Mouse (Mus musculus): ENCODE data around the gene Plekha5.
"Not testable (repeated sequence)": the region's sequence is repeated elsewhere in the genome, so short reads cannot be mapped to it uniquely, and the experiment has no call there.

Gene Plekha5

GRCm38 (mm10) chr6:140576961-140577821 lies 153.3 kb downstream of the Plekha5 start:
- in situ Hi-C loops (cut with MboI, MseI), result no loop called here

- in situ Hi-C loops (cut with MboI, MseI), result no loop called here
These were observed 153.9 kb downstream of the Plekha5 start for GRCm38 (mm10) chr6:140577822-140578170.

- in situ Hi-C loops (cut with MboI, MseI), result not testable (repeated sequence)
These were observed 155.1 kb downstream of the Plekha5 start for GRCm38 (mm10) chr6:140578985-140579384.

- in situ Hi-C loops (cut with MboI, MseI), result no loop called here
These were observed 156.3 kb downstream of the Plekha5 start for GRCm38 (mm10) chr6:140580170-140580569.

- in situ Hi-C loops (cut with MboI, MseI), result no loop called here
These were observed 162.9 kb downstream of the Plekha5 start for GRCm38 (mm10) chr6:140586714-140587259.

GRCm38 (mm10) chr6:140591331-140591730 lies 167.5 kb downstream of the Plekha5 start:
- in situ Hi-C loops (cut with MboI, MseI), result no loop called here

- in situ Hi-C loops (cut with MboI, MseI), result no loop called here
These were observed 168.9 kb downstream of the Plekha5 start for GRCm38 (mm10) chr6:140592713-140593112.

GRCm38 (mm10) chr6:140593420-140594170 lies 169.7 kb downstream of the Plekha5 start:
- in situ Hi-C loops (cut with MboI, MseI), result no loop called here

- in situ Hi-C loops (cut with MboI, MseI), result loop anchor here (5.0 kb wide), 1 partner anchor 33 kb away; no protein-coding TSS in a partner anchor
These were observed 171.7 kb downstream of the Plekha5 start for GRCm38 (mm10) chr6:140595551-140595950.

GRCm38 (mm10) chr6:140597381-140598329 lies 173.8 kb downstream of the Plekha5 start:
- in situ Hi-C loops (cut with MboI, MseI), result loop anchor here (5.0 kb wide), 1 partner anchor 35 kb away; no protein-coding TSS in a partner anchor

- in situ Hi-C loops (cut with MboI, MseI), result loop anchor here (5.0 kb wide), 1 partner anchor 36 kb away; no protein-coding TSS in a partner anchor
These were observed 174.7 kb downstream of the Plekha5 start for GRCm38 (mm10) chr6:140598516-140598915.

- in situ Hi-C loops (cut with MboI, MseI), result loop anchor here (5.0 kb wide), 1 partner anchor 37 kb away; no protein-coding TSS in a partner anchor
These were observed 175.5 kb downstream of the Plekha5 start for GRCm38 (mm10) chr6:140599337-140599736.

GRCm38 (mm10) chr6:140600671-140601070 lies 176.8 kb downstream of the Plekha5 start:
- in situ Hi-C loops (cut with MboI, MseI), result not testable (repeated sequence)

- in situ Hi-C loops (cut with MboI, MseI), result no loop called here
These were observed 177.3 kb downstream of the Plekha5 start for GRCm38 (mm10) chr6:140601175-140601574.

GRCm38 (mm10) chr6:140603228-140603944 lies 179.5 kb downstream of the Plekha5 start:
- in situ Hi-C loops (cut with MboI, MseI), result no loop called here

- in situ Hi-C loops (cut with MboI, MseI), result not testable (repeated sequence)
These were observed 181.3 kb downstream of the Plekha5 start for GRCm38 (mm10) chr6:140605173-140605572.

- in situ Hi-C loops (cut with MboI, MseI), result no loop called here
These were observed 181.9 kb downstream of the Plekha5 start for GRCm38 (mm10) chr6:140605732-140606131.

- in situ Hi-C loops (cut with MboI, MseI), result no loop called here
These were observed 182.7 kb downstream of the Plekha5 start for GRCm38 (mm10) chr6:140606534-140606933.

GRCm38 (mm10) chr6:140608666-140609065 lies 184.8 kb downstream of the Plekha5 start:
- in situ Hi-C loops (cut with MboI, MseI), result no loop called here

GRCm38 (mm10) chr6:140609533-140609932 lies 185.7 kb downstream of the Plekha5 start:
- in situ Hi-C loops (cut with MboI, MseI), result no loop called here

All from T-helper 2 cell (primary cell).